9 mouse cellular contexts compared by ENCODE assay signal in the genomic region with DNA sequence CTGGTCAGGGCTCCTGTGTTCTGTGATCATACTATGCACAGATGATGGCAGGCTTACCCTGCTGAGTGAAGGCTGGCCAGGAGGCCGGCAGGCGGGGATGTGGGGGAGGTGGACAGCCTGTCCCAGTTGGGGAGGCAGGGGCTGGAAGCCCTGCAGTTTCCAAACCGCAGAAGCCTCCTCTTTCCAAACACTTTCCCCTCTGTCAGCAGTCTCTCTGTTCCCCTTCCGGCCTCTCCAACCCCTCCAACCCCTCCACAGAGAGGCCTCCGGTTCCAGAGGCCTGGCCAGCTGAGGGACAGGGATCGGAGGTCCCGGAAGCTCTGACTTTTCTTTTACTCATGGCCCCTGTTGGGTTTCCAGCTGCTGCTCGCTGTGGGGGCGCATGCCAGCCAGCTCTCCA.
DNase-seq lines count a peak whose midpoint lies in the region; ATAC-seq and TF ChIP-seq lines count a peak whose summit lies in the region.
"Had no signal": no experiment of that assay in that cellular context is flagged by ENCODE, and none has a peak within 500 bp of the region (broad histone marks: within the 10 kb centered on the region; RNA-seq: fewer than 3 reads in every experiment).

No protein-coding gene starts in this region.

- no peaks in the 10 kb centered on the region for H3K4me1 ChIP-seq in liver, postnatal 0 days (ENCODE audit: insufficient read depth)
- H3K4me1 ChIP-seq in liver, embryonic 12.5 days, result 0 out of 2 replicates have a peak, but pooled peaks cover 4% of the 10 kb centered on the region

- H3K9ac ChIP-seq in liver, postnatal 0 days (replicated peaks), result no peak overlapping the region
- H3K9ac ChIP-seq in liver, embryonic 12.5 days, result no peak overlapping the region

- H3K9me3 ChIP-seq in liver, postnatal 0 days (ENCODE audit: low read length), result no peaks in the 10 kb centered on the region
- H3K9me3 ChIP-seq in liver, embryonic 12.5 days (replicated peaks), result no peaks in the 10 kb centered on the region

- H3K4me3 ChIP-seq in liver, postnatal 0 days (ENCODE audit: low read depth, low read length), result no peak overlapping the region
- H3K4me3 ChIP-seq in liver, embryonic 12.5 days, result no peak overlapping the region

- TF ChIP-seq EP300 in liver, postnatal 0 days (IDR thresholded peaks at IDR 0.05; ENCODE audit: low read depth), result no peak

- peak; percentile 31; the same call in 1 of the 2 replicates for ATAC-seq in liver, postnatal 0 days
- no peak for ATAC-seq in liver, embryonic 12.5 days
- ATAC-seq in megakaryocyte-erythroid progenitor cell, adult 5-6 weeks (replicated peaks; ENCODE audit: low FRiP score, low TSS enrichment, poor library complexity, severe bottlenecking), result no peak
- no peak for ATAC-seq in inflammation-experienced regulatory T-cells, adult 6 months

- H3K4me2 ChIP-seq in liver, postnatal 0 days (ENCODE audit: low read depth, low read length), result no peak overlapping the region
- H3K4me2 ChIP-seq in liver, embryonic 12.5 days, result no peak overlapping the region

- WGBS in liver, postnatal 0 days (ENCODE audit: insufficient replicate concordance), result 73% methylated on average over 9 of the region's 9 CpGs
- 78% methylated on average over 9 of the region's 9 CpGs for WGBS in liver, embryonic 12.5 days (ENCODE audit: insufficient replicate concordance)

- H3K36me3 ChIP-seq in liver, postnatal 0 days (replicated peaks; ENCODE audit: insufficient read depth, low read length), result peaks cover 19% of the 10 kb centered on the region
- peaks cover 52% of the 10 kb centered on the region for H3K36me3 ChIP-seq in liver, embryonic 12.5 days

- DNase-seq in liver, postnatal 0 days, result no peak
- DNase-seq in gastrocnemius, postnatal 25 days, result peak; percentile 76
- peak; percentile 58 for DNase-seq in heart, postnatal 25 days (ENCODE audit: low spot score)
- peak; percentile 58 to 85 for DNase-seq in lung, postnatal 4 days
- no peak for DNase-seq in thymus, adult 18-20 months

- intact Hi-C loops in heart, postnatal 25 days (cut with DNase I), result loop anchor here (2.0 kb wide), 1 partner anchor 34 kb away; no protein-coding TSS in a partner anchor

- no peak for TF ChIP-seq CTCF in liver, postnatal 0 days (IDR thresholded peaks at IDR 0.05; ENCODE audit: low read depth)

- H3K27me3 ChIP-seq in liver, postnatal 0 days (ENCODE audit: insufficient read depth, low read length), result no peaks in the 10 kb centered on the region
- no peaks in the 10 kb centered on the region for H3K27me3 ChIP-seq in liver, embryonic 12.5 days (replicated peaks)

- no peak overlapping the region; the same call in 1 of the 2 replicates for H3K27ac ChIP-seq in liver, postnatal 0 days (ENCODE audit: low read depth)
- no peak overlapping the region for H3K27ac ChIP-seq in liver, embryonic 12.5 days
- H3K27ac ChIP-seq: macrophage had no signal

Comparison
In these comparisons a context has a peak if more than half of its experiments do, and no peak if none do; other contexts are left out.
1. DNase-seq: peak in gastrocnemius, postnatal 25 days (single experiment), heart, postnatal 25 days (single experiment) and lung, postnatal 4 days (2 of 2); none in liver, postnatal 0 days (single experiment) and thymus, adult 18-20 months (0 of 2).